Mouse (Mus musculus) intestine, embryonic 14.5 days (tissue): ENCODE results near the gene Med24. TPM values are rescaled to one million over a fixed set of nuclear protein-coding genes. Genes with fewer than 3 reads are reported as not detected.

ENCODE experiments used
- ATAC-seq: fragments of 200-750 bp; cut with Nextera tagmentation; replicated peaks from 2 replicates; pipeline ENCODE4 v1.8.0; 2017; ENCODE audit warnings: low read depth, moderate number of reproducible peaks, moderate TSS enrichment, moderate library complexity; ENCODE audit not compliant: low FRiP score, low TSS enrichment
- DNase-seq: peaks from one replicate; pipeline ENCODE4 v3.0.0-alpha.2; 2018; ENCODE audit warnings: low spot score
- H3K27ac ChIP-seq: fragments of 300-500 bp; sonication (generic); 2 replicates; pipeline ENCODE4 v1.5.1; 2014; ENCODE audit warnings: low read depth, mild to moderate bottlenecking, control low read depth
- H3K27me3 ChIP-seq: fragments of 300-500 bp; sonication (generic); replicated peaks from 2 replicates; pipeline ENCODE4 v1.6.1; 2014; ENCODE audit warnings: low read length, control low read depth; ENCODE audit not compliant: control insufficient read depth, insufficient read depth
- H3K36me3 ChIP-seq: fragments of 300-500 bp; sonication (generic); 2 replicates; pipeline ENCODE4 v1.6.1; 2014; ENCODE audit warnings: low read length, control low read depth; ENCODE audit not compliant: control insufficient read depth, insufficient read depth
- H3K4me1 ChIP-seq: fragments of 300-500 bp; sonication (generic); replicated peaks from 2 replicates; pipeline ENCODE4 v1.6.1; 2014; ENCODE audit warnings: low read length, control low read depth, mixed read lengths; ENCODE audit not compliant: control insufficient read depth, insufficient read depth
- H3K4me2 ChIP-seq: fragments of 300-500 bp; sonication (generic); 2 replicates; pipeline ENCODE4 v1.6.1; 2014; ENCODE audit warnings: low read length
- H3K4me3 ChIP-seq: fragments of 300-500 bp; sonication (generic); 2 replicates; pipeline ENCODE4 v1.5.1; 2014; ENCODE audit warnings: low read depth, low read length, control low read depth, mixed read lengths
- H3K9ac ChIP-seq: fragments of 300-500 bp; sonication (generic); 2 replicates; pipeline ENCODE4 v1.6.1; 2014; ENCODE audit warnings: mild to moderate bottlenecking, low read length
- H3K9me3 ChIP-seq: fragments of 300-500 bp; sonication (generic); 2 replicates; pipeline ENCODE4 v1.6.1; 2016; ENCODE audit warnings: low read length, control low read depth; ENCODE audit not compliant: control insufficient read depth
- WGBS: fragments of 180-500 bp; shearing (Covaris S2); extraction: QIAGEN DNeasy Blood & Tissue Kit; methylation state at CpG from one replicate; pipeline ENCODE4 v1.1.7; 2014; 5-methylcytosine and 5-hydroxymethylcytosine counted together
- polyA plus RNA-seq: library from polyadenylated mRNA; unstranded; fragments of >200 nt; fragmentation: Nextera tagmentation; extraction: Ambion mirVana; gene quantifications from 2 replicates; pipeline ENCODE4 v1.2.1, GENCODE M21; 2014

Med24 gene
- polyA plus RNA-seq, result 43.0 and 48.0 TPM in 2 replicates

DNA sequence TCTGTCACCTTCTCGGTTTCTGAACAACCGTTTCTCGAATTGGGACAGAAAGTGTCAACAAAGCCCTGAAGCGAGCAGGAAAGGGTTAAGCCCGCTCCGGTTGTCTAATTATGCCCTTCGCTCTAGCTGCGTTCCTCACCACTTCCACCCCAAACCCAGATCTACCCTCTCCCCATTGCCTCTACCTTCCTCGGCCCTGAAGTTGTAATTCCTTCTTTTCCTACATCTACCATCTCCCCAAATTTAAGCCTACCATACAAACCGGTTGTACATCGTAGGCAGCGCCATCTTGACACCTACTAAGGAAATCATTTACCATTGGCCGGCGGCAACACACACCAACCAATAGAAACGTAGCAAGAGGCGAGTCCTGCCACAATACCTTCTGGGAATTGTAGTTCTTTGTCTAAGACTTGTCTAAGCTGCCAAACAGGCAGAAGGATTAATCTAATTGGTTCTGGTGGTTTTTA lies at the start of gene Med24:
TSS of gene Med24 (minus strand) at position 317 of the 470 bp plus-strand sequence.
- H3K4me1 ChIP-seq, result peaks cover 5% of the 10 kb centered on the region; the same call in 1 of the 2 replicates
- 0% methylated on average over 16 of the region's 16 CpGs for WGBS
- H3K9me3 ChIP-seq, result 0 out of 2 replicates have a peak, but pooled peaks cover 2% of the 10 kb centered on the region
- H3K9ac ChIP-seq, result peak within 1 kb of the TSS; percentile 63
- H3K36me3 ChIP-seq, result peaks cover 12% of the 10 kb centered on the region
- ATAC-seq, result peak; percentile 88
- peak within 1 kb of the TSS; percentile 51 for H3K4me3 ChIP-seq
- H3K4me2 ChIP-seq, result peak within 1 kb of the TSS; percentile 90
- peak; percentile 85 for DNase-seq
- H3K27me3 ChIP-seq, result no peaks in the 10 kb centered on the region
- H3K27ac ChIP-seq, result no peak within 1 kb of the TSS

GRCm38 (mm10) chr11:98777888-98778287 lies 48.7 kb upstream of the Med24 start:
- Histone ChIP-seq H3K27ac (peak overlapping the region; percentile 93; the same call in 1 of the 2 replicates), H3K36me3 (no peaks in the 10 kb centered on the region), H3K4me1 (peaks cover 61% of the 10 kb centered on the region), H3K9ac (no peak overlapping the region), H3K9me3 (no peaks in the 10 kb centered on the region), H3K27me3 (no peaks in the 10 kb centered on the region), H3K4me3 (no peak overlapping the region), H3K4me2 (no peak overlapping the region)
- DNase-seq (no peak), ATAC-seq (no peak)

GRCm38 (mm10) chr11:98776843-98777590 lies 47.8 kb upstream of the Med24 start:
- peak overlapping the region; percentile 84 for H3K4me2 ChIP-seq
- DNase-seq, result no peak
- peak overlapping the region; percentile 93 for H3K27ac ChIP-seq
- H3K4me1 ChIP-seq, result peaks cover 58% of the 10 kb centered on the region
- peak overlapping the region; percentile 37 for H3K9ac ChIP-seq
- no peak overlapping the region; the same call in 1 of the 2 replicates for H3K4me3 ChIP-seq
- no peaks in the 10 kb centered on the region for H3K9me3 ChIP-seq
- 8% methylated on average over 9 of the region's 9 CpGs for WGBS
- H3K27me3 ChIP-seq, result no peaks in the 10 kb centered on the region
- ATAC-seq, result no peak
- no peaks in the 10 kb centered on the region for H3K36me3 ChIP-seq

- no peaks in the 10 kb centered on the region for H3K9me3 ChIP-seq
- ATAC-seq (no peak), DNase-seq (no peak)
- H3K9ac ChIP-seq, result peak overlapping the region; percentile 39
- H3K27me3 ChIP-seq, result no peaks in the 10 kb centered on the region
- H3K4me2 ChIP-seq, result peak overlapping the region; percentile 84
- 35% methylated on average over 12 of the region's 12 CpGs for WGBS
- peak overlapping the region; percentile 35 for H3K4me3 ChIP-seq
- H3K36me3 ChIP-seq, result no peaks in the 10 kb centered on the region
- peaks cover 50% of the 10 kb centered on the region for H3K4me1 ChIP-seq
- peak overlapping the region; percentile 93 for H3K27ac ChIP-seq
These were observed 47.0 kb upstream of the Med24 start for GRCm38 (mm10) chr11:98776052-98776764.

- Histone ChIP-seq H3K27me3 (no peaks in the 10 kb centered on the region), H3K9ac (peak overlapping the region; percentile 39), H3K4me2 (peak overlapping the region; percentile 84), H3K9me3 (no peaks in the 10 kb centered on the region), H3K4me3 (peak overlapping the region; percentile 35), H3K4me1 (peaks cover 48% of the 10 kb centered on the region), H3K36me3 (peaks cover under 1% of the 10 kb centered on the region; the same call in 1 of the 2 replicates), H3K27ac (peak overlapping the region; percentile 93)
- DNase-seq (peak; percentile 92), ATAC-seq (peak; percentile 69)
- 1% methylated on average over 15 of the region's 15 CpGs for WGBS
These were observed 46.3 kb upstream of the Med24 start for GRCm38 (mm10) chr11:98775348-98776051.

DNA sequence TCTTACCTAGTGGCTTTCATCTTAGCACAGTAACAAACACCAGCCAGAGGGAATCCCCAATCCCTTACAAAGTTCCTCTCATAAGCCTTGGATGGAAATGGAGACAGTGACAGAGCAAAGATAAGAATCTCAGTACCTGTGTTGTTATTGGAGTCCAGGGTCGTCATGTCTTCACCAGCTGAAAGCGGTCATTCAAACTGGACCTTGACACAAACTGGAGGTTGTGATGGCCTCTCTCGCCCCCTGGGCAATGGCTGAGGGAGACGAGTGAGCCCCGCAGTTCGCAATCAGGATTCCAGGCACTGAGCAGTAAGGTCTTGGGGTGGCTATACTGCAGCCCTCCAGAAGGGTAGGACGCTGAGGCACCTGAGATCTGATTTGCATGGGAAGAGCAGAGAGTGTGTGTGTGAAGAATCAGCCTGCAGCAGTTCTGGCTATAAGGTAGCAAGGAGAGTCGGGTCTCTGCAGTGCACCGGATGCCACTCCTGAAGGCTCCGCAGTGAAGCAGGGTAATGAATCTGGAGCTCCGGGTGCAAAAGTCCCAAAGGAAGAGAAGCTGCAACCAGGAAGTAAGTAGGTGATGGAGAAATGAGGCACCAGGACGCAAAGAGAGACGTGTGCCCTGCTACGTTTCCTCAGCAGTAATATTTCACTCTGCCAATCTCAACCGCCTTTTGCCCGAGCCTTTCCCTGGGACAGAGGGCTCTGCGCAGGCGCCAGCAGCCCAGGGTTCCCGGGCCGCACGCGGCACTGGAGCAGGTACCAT lies 45.5 kb upstream of the Med24 start, which contains the start of gene Nr1d1:
TSS of gene Nr1d1 (minus strand) at position 752 of the 766 bp plus-strand sequence.
- WGBS, result 1% methylated on average over 22 of the region's 22 CpGs
- peak within 1 kb of the TSS; percentile 93 for H3K27ac ChIP-seq
- no peaks in the 10 kb centered on the region for H3K9me3 ChIP-seq
- H3K4me3 ChIP-seq, result peak within 1 kb of the TSS; percentile 35
- DNase-seq (no peak), ATAC-seq (no peak)
- H3K9ac ChIP-seq, result peak within 1 kb of the TSS; percentile 39
- H3K4me2 ChIP-seq, result peak within 1 kb of the TSS; percentile 84
- peaks cover 8% of the 10 kb centered on the region; the same call in 1 of the 2 replicates for H3K36me3 ChIP-seq
- no peaks in the 10 kb centered on the region for H3K27me3 ChIP-seq
- peaks cover 48% of the 10 kb centered on the region for H3K4me1 ChIP-seq

DNA sequence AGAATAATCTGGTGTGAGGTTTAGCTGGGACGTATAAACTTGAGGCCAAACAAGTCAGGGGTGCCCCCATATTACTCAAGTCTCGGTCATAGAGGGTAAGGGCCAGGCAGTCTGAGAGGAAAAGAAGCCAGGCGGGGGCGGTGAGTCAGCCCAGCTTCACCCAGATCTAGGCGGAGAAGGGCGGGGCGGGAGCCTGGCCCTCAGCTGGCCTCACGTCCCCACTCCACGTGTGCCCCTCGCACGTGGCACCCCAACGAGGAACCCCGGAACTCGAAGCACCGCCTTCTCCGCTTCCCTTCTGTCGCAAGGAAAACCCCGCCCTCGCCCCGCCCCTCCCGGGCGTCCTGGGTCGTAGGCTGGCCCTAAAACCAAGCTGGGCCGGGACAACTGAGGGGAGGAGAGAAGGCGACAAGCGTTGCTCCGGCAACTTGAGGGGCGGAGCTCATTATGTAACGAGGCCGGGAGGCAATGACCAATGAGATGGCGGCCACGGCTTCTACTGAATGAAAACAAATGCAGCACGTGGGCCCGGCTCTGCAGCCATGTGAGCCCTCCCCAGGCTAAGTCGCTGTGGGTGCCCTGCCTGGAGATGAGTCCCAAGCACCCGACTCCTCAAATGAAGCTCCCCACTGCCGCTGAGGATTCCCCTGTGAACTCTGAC lies 44.5 kb upstream of the Med24 start:
- DNase-seq, result peak; percentile 96
- peak; percentile 72 for ATAC-seq
- H3K9ac ChIP-seq, result peak overlapping the region; percentile 16; the same call in 1 of the 2 replicates
- peaks cover 18% of the 10 kb centered on the region for H3K36me3 ChIP-seq
- peaks cover 49% of the 10 kb centered on the region for H3K4me1 ChIP-seq
- no peaks in the 10 kb centered on the region for H3K9me3 ChIP-seq
- H3K27ac ChIP-seq, result peak overlapping the region; percentile 6; the same call in 1 of the 2 replicates
- peak overlapping the region; percentile 35 for H3K4me3 ChIP-seq
- WGBS, result under 1% methylated on average over 34 of the region's 37 CpGs
- H3K4me2 ChIP-seq, result peak overlapping the region; percentile 84
- H3K27me3 ChIP-seq, result no peaks in the 10 kb centered on the region
